Mouse (Mus musculus): ENCODE measurements around the gene Cntrl.

DNA sequence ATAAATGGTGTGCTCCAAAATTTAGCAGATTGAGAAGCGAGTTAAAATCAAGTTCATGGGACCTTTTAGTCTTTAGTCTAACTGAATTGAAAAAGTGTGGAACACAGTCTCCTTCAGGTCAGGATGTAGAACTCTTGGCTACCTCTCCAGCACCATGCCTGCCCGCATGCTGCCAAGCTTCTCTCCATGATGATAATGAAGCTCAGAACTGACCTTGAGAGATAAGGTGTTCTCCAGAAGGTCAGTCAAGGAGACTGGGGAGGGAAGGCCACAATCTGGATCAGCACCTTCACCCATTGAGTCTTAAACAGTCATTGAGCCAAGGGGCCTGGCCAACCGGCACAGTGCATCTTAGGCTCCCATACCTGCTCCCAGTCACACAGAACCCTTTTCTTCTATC, 97.5 kb downstream of the Cntrl start:
- TF ChIP-seq CTCF (IDR thresholded peaks at IDR 0.05; ENCODE audit: low read depth) (no peak), EP300 (optimal IDR thresholded peaks at IDR 0.05) (no peak)

Data from stomach, postnatal 0 days (tissue).